Mouse (Mus musculus) skeletal muscle tissue, adult 2 months (tissue): ENCODE measurements around the gene Zfp326.

ENCODE experiments used
- DNase-seq: peaks from one replicate; pipeline ENCODE4 v3.0.0-alpha.2; 2012; ENCODE audit warnings: low read depth, low spot score

Zfp326 gene

DNA sequence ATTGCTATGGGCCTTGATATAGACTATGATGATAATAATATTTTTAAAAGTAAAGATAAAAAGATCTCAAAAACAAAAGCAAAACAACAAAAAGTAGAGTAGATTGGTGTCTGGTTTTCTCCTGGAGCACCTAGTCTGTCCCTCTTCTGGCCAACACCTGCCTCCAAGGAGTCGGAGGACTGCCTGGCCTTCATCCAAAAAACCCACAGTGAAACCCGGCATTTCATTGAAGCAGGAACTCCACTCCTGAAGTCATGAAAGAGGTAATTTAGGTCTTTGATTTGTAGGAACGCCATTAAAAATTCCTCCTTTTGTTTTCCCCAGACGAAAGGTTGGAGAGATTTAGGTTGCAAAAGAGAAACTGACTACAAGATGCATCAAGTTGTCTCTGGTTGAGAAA is 8.9 kb upstream of the Zfp326 start:
- no peak for DNase-seq

DNA sequence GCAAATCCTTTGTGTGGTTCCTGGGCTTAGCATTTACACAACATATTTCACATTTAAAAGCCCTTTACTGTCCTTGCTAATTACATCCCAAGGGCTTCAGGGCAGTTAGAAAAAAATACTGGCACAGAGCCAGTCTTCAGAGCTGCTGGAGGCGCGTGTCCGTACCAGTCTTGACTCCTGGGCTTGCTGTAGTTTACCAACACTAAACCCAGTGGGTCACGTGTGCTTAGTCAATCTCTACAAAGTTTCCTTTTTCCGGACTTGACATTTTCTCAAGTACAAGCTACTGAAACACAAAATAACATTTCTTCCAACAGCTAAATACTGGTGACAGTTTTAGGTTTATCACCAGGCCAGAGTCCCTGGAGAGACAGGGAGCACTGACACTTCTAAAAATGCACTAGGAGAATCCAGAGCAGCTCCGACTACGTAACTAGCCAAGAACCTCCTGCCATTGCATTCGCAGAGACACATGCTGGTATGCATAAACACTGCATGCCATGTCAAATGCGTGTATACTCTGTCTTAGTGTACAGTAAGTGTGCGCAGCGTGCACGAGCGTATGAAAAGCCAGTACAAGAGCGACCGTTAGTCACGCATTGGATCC is 8.4 kb upstream of the Zfp326 start:
- no peak for DNase-seq

DNA sequence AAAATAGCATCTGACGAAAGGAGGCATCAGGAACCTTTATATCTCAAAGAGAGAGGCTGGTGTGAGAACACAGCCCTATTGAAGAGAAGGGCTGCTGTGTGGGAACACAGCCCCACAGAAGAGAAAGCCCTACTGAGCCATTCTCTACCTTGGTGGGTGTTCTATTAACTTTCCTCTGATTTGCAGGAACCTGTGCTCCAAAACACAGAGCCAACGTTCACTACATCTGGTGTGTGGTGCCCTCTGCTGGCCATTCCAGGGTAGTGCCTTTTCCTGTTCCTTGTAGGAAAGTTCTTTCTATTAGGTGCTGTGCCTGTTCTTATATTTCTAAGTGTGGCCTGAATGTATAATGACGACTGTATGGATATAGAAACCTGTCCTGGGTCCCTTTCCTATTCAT is 7.8 kb upstream of the Zfp326 start:
- peak; percentile 63 for DNase-seq

DNA sequence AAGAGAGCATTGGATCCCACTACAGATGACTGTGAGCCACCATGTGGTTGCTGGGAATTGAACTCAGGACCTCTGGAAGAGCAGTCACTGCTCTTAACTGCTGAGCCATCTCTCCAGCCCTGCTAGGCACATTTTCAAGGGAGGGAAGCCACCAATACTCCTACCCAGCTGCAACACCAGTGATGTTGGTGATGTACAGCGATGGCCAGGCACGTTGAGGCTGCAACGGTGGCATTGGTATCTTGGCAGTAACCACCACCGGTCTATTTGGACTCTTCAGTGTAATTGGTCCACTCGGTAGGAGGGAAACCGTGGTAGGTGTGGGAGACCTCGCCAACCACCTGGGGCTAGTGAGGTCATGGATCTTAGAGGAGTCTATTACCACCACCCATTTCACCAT is 6.6 kb upstream of the Zfp326 start:
- DNase-seq: no peak

DNA sequence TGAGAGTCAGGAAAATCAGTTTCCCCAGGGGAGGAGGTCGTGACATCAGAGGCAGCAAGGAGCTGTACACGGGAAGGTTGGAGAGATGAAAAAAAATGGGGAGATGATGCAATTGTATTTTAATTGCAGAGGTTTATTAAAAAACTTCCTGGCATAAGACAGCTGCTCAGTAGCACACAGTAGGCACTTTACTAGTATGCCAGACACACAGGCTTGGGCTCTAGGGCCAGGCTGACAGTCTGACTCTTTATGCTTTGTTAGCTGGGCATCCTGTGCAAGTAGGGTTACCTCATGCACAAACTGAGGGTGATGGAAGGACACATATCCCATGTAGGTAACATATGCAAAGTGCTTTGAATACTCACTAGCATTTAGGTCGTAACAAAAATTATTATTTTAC is 5.2 kb upstream of the Zfp326 start:
- DNase-seq: no peak

DNA sequence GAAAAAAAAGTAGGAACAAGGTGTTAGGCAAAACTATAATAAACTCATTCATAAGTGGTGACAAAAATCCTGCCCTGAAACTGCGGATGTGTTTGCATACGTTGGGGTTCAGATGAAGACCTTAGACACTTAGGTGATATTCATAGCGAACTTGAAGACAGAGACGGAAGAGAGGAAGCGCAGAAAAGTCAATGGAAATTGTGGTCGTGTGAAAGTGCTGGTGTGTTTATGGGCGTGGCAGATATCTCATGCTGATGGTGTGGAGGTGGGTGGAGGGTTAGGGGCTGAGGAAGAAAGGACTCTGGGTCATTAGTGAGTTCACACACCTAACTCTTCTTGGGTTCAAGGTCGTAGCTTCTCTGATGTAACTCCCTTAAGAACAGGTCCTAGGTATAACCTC is 4.2 kb upstream of the Zfp326 start:
- DNase-seq: no peak

DNA sequence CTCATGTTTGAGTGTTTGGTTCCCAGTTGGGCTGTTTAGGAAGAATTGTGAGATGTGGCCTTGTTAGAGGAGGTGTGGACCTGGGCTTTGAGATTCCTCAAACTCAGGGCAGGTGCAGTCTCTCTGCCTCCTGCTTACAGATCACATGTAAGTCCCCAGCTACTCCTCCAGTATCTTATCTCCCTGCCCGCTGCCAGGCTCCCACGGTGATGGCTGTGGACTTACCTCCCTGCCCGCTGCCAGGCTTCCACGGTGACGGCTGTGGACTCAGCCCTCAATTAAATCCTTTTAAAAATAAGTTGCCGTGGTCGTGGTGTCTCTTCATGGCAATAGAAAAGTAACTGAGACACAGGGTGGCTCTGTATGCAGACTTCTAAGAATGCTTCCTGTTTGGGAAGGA is 3.4 kb upstream of the Zfp326 start:
- DNase-seq: no peak

DNA sequence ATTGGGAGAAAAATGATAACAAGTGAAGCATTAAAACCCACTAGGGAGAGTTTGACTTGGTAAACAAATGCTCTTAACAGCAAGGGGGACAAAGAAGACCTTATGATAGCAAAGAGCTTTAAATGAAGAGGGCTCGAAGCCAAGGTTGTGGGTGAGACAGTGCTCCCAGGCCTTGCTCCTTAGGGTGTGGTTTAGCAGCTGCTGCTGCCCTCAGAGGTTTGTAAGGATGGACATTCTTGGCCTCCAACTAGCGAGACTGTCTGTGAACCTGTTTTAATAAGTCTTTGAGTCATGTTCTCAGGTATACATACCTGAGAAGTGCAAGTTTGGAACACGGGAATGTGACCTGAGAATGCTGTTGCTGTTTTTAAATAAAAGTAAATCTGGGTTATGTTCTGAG is 2.6 kb upstream of the Zfp326 start:
- DNase-seq: no peak

DNA sequence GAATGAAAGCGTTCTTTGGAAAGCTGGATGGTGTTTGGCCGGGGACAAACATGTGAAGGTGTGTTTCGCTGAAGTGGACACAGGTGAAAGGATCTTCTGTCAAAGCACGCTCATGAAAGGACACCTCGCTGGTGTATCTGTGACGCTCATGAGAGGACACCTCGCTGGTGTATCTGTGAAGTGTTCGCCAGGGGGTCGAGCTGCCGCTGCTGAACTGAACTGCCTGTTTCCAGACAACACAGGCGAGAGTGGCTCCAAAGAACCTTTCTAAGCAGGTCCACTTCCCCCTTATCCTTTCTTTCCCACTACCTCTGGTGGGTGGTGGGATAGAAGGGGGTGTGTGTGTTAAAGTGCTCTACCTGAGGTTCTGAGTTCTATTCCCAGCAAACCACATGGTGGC is 1.9 kb upstream of the Zfp326 start:
- DNase-seq: no peak

DNA sequence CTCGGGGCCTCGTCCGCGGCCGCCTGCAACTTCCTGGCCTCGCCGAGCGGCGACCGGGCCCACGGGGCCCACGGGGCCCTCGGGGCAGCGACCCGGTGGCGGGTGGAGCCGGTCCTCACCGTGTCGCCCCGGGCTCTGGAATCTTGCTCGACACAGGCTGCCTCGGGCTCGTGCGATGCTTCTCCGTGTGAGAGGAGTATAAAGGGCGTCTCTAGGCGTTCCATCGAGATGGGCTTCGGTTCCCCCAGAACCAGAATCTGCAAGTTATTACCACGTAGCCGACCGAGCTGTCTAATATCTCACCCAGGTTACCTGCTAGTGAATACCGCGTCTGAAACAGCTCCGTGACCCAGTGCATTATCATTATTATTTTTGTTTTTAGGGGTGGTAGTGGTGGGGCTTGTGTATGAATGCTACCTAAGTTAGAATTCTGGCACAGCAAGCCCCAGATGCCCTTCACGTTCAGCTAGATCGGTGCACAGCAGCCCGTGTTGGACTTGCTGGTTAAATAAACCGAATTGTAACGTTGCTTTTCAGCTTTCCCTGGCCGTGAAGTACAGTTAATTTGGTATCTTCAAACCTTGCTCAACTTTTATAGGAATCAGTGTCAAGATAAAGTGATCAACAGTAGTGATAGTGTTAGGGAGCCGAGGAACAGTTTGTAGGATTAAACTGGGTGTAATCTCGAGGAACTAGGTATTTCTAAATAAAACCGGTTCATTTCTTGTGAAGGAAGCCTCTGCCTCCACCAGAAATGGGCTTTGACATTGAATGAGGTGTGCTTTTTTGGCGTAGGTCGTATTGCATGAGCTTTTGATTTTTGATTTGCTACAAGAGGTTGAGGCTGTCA is 785 bp downstream of the Zfp326 start:
- no peak for DNase-seq

DNA sequence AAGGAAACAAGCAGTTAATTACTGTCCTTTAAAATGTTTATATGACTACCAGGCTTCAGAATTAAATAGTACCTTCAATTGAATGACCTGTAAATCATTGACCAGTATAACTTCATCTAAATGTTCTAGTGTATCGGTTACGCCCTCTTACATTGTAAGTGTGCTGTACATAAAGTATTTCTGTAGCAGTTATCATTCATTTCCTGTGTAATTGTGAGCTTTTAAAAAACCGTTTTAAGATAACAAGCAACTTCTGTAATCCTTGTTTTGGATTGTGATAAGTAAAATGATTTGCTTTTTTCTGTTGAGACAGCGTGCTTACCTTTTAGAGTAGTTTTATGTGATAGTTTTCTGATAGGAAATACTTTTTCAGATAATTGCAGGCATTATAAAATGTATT is 11.0 kb downstream of the Zfp326 start:
- DNase-seq: no peak

DNA sequence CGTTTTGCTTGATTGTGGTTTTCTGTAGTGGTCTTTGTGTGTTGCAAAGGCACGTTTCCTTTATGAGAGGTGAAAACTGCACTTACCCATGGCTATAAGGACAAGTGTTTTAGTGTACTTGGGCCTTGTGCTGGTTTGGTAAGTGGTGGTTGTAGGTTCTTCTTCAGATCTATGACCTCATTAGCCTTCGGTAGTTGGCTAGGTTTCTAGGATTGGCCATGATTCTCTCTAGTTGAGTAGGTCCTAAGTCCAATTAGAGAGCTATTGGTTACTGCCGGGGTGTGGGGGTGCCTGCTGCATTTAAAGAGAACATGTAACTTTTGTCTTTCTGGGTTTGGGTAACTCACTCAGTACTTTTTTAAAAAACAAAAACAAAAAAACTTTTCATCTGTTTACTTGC is 21.8 kb downstream of the Zfp326 start:
- no peak for DNase-seq

DNA sequence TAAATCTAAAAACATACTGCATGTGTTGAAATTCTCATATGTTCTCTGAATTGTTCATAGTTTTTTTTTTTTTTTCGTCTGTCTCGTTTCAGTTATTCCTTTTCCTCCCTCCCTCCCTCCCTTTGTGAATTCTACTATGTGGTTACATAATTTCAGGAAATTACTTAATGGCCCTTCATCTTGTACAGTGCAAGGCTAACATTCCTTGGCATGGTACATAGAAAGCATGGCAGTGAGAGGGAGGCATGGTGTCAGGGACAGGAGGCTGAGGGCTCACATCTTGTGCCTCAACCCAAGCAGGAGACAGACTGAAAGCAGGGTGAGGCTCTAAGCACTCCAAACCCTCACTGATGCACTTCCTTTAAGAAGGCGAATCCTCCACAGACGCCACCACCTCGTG is 32.8 kb downstream of the Zfp326 start:
- DNase-seq: no peak

DNA sequence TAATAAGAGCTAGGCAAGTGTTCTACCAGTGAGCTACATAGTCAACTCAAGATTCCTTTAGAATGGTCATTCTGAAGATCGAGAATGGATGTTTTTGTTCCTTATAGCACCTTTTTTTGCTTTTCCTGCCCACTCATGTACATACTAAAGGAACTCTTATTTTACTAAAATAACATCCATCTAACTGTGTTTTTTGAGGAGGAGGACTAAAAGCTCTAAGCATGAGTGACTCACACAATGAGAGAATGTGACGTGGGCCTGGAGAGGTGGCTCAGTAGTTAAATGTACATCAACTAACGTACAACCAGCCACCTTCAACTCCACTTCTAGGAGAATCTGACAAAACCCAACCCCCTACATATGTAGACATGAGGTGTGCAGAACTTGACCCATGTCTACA is 33.3 kb downstream of the Zfp326 start:
- DNase-seq: no peak

DNA sequence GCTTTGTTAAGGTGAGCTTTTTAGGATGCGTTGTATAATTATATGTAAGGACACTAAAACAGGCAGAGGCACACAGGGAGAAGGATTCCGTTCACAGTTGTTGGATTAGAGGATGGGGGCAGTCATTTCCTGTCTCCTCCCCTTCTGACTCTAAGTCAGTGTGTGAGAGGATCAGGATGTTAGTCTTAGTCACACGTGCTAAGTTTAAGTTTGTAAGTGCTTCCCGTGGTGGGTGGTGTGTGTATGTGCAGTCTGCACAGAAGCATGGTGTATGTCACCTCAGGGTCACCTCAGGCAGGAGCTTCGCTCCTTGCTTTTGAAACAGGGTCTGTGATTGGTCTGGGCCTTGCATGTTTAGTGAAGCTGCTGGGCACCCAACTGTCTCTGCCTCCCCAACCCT is 35.1 kb downstream of the Zfp326 start:
- no peak for DNase-seq

DNA sequence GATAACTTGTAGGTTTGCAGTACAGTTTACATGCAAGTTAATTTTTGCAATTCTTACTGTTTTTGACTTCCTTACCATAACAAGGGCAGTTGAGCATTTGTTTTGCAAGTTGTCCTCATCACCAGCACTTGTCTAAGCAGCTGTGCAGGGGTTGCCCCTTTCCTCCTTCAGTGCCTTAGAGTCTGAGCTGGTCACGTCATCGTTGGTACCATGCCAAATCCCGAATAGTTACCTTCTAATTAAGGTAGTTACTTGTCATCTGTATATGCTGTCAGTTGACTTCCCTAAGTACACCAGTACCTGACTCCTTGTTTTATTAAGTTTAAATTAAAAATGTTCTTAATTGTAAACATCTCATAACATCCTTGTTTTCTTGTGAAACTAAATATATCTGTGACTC is 41.0 kb downstream of the Zfp326 start:
- DNase-seq: no peak

DNA sequence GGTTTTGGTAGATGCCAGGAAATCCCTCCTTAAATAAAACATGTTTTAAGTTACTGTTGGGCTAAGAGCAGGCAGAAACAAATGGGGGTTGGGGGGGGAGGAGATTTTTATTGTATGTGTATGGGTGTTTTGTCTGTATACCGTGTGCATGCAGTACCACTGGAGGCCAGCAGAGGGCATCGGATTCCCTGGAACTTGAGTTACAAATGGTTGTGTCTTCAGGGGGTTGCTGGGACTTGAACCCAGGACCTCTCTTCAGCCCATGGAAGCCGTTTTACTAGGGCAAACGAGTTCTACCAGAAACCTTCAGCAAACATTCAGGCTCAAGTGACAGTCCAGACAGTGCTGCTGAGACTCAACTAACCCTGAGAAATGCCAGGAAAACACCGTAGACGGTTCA is 41.9 kb downstream of the Zfp326 start:
- DNase-seq: no peak

DNA sequence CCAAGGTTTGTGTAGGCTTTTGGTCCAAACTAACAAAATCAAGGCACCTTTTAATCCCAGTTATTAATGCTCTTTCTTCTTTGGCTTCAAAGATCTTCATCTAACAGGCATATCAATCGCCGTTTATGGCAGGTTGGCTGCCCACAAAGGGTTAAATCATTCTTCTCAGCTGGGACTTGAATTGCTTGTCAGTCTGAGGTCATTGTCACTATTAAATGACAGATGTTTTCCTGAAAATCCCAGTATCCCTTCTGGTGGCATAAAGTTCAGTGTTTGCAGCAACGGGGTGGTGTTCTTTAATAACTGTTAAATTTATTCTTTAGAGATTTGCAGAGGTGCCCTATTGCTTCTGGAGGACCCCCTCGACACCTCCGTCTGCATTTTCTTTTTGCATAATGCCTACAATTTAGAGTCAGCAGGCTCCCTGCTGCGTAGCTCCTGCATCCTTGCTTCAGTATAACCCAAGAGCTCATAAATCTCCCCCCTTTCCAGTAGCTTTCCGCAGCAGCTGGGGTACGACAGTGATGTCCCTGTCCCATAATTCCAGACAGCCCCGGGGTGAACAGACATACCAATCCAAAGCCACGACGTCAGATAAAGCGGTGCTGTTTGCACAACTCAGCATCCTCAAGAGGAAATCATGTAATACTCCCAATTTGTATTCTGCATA is 46.6 kb downstream of the Zfp326 start:
- DNase-seq: no peak

DNA sequence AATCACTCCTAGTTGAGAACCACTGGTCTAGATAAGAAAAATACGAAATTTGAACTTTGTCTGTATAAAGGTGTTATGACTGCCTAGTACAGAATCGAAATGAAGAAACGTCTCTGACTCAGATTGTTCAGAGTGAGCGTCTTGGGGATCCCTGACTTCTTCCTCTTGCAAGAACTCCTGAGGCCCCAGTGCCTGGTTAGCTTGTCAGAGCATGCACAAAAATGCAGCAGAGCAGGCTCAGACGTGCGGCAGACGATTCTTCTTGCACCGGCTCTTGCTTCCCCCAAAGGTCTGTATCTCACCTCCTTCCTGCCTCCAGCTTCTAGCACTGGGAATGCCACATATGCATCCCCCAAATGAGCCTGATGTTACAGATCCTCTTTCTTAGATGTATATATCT is 48.0 kb downstream of the Zfp326 start:
- DNase-seq: no peak

DNA sequence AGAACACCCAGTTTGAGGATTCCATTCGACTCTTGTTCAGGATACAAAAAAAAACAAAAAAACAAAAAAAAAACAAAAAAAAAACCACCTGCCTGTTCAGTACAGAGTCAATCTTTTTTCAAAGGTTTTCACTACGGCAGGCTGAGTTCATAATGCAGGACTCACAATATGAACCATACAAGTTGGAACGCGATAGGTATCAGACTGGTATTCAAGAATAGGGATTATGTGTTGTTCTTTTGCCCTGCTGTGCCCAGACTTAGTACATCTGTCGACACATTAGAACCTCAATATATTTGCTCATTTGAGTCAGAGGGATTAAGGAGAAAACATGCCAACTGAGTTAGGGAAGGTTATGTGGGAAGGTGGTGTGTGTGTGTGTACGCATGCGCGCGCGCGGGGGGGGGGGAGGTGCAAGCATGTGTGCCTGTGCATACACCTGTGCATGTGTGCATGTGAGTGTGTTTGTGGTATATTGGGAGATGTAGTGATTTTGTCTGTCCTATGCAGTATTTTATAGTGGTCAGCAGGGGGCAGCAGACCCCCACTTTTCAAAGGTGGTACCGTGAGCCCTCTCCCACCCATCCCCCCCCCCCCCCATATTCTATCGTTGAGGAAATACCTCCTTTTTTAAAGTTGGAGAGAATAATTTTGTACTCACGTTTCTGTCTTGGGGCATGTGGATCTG is 49.3 kb downstream of the Zfp326 start:
- DNase-seq: no peak

DNA sequence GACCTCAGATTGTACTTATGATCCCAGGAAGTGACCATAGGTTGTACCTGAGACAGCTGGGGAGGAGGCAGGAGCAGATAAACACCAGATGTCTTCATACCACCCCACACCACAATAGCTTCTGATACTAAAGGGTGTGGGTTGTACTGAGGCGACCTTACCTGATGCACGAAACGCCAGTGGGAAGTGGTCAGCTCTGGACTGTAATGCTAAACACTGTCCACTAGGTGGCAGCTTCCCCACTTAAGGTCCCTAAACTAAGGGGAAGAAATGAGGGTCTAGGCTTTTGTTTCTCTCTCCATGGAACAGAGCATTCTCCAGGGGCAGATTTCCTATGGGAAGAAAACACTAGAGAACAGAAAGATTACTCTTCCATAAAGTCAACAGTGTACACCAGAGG is 53.9 kb downstream of the Zfp326 start:
- no peak for DNase-seq

DNA sequence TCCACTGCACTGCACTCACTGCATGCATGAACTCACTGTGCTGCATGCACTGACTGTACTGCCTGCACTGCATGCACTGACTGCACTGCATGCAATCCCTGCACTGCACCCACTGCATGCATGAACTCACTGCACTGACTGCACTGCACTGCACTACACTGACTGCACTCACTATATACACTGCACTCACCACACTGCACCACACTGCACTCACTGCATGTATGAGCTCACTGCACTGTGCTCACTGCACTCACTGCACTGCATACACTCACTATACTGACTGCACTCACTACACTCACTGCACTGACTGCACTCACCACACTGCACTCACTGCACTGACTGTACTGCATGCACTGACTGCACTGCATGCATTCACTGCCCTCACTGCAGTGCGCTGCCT is 56.0 kb downstream of the Zfp326 start:
- no peak for DNase-seq
